Mouse (Mus musculus) adrenal gland, adult (tissue): ENCODE measurements around the gene Adgrl3.

Experiments
- DNase-seq, 2 experiments: peaks; one replicate each; pipeline ENCODE4 v3.0.0; 2022 to 2023; ENCODE audit warnings: low spot score in 1 of 2; ENCODE audit not compliant: inconsistent age in 2 of 2

Gene Adgrl3

GRCm38 (mm10) chr5:81073875-81074274 is 53.9 kb downstream of the Adgrl3 start:
- no peak for DNase-seq

GRCm38 (mm10) chr5:81076377-81076776 is 56.4 kb downstream of the Adgrl3 start:
- no peak for DNase-seq

GRCm38 (mm10) chr5:81077031-81077430 is 57.1 kb downstream of the Adgrl3 start:
- DNase-seq = no peak

GRCm38 (mm10) chr5:81077990-81078389 is 58.1 kb downstream of the Adgrl3 start:
- no peak for DNase-seq

- DNase-seq = no peak
These were observed 63.9 kb downstream of the Adgrl3 start for GRCm38 (mm10) chr5:81083698-81084360.

GRCm38 (mm10) chr5:81085152-81085551 is 65.2 kb downstream of the Adgrl3 start:
- no peak for DNase-seq

- DNase-seq = no peak
These were observed 68.7 kb downstream of the Adgrl3 start for GRCm38 (mm10) chr5:81088667-81089066.

GRCm38 (mm10) chr5:81094618-81095017 is 74.7 kb downstream of the Adgrl3 start:
- DNase-seq = no peak

GRCm38 (mm10) chr5:81097131-81097530 is 77.2 kb downstream of the Adgrl3 start:
- DNase-seq = no peak

- DNase-seq = no peak
These were observed 87.5 kb downstream of the Adgrl3 start for GRCm38 (mm10) chr5:81107431-81107830.

GRCm38 (mm10) chr5:81124483-81124882 is 104.5 kb downstream of the Adgrl3 start:
- DNase-seq = no peak

GRCm38 (mm10) chr5:81127639-81128038 is 107.7 kb downstream of the Adgrl3 start:
- DNase-seq = no peak

- DNase-seq = no peak
These were observed 116.5 kb downstream of the Adgrl3 start for GRCm38 (mm10) chr5:81136394-81136793.

GRCm38 (mm10) chr5:81155791-81156190 is 135.9 kb downstream of the Adgrl3 start:
- no peak for DNase-seq

- no peak for DNase-seq
These were observed 136.3 kb downstream of the Adgrl3 start for GRCm38 (mm10) chr5:81156281-81156680.

GRCm38 (mm10) chr5:81156796-81157195 is 136.9 kb downstream of the Adgrl3 start:
- DNase-seq = no peak

- no peak for DNase-seq
These were observed 139.1 kb downstream of the Adgrl3 start for GRCm38 (mm10) chr5:81159013-81159412.

GRCm38 (mm10) chr5:81160431-81160830 is 140.5 kb downstream of the Adgrl3 start:
- DNase-seq = no peak

GRCm38 (mm10) chr5:81188871-81189485 is 169.0 kb downstream of the Adgrl3 start:
- no peak for DNase-seq

- DNase-seq = no peak
These were observed 180.4 kb downstream of the Adgrl3 start for GRCm38 (mm10) chr5:81200354-81200753.

GRCm38 (mm10) chr5:81201885-81202284 is 181.9 kb downstream of the Adgrl3 start:
- no peak for DNase-seq

GRCm38 (mm10) chr5:81218500-81219057 is 198.6 kb downstream of the Adgrl3 start:
- no peak for DNase-seq
